Mouse (Mus musculus) MEL (cell line): ENCODE results near the gene Kxd1. TPM values are rescaled to one million over a fixed set of nuclear protein-coding genes. Genes with fewer than 3 reads are reported as not detected.

Source experiments
- DNase-seq: peaks from one replicate; pipeline ENCODE4 v3.0.0; 2011; ENCODE audit warnings: low read depth, low spot score
- H3K27ac ChIP-seq: 2 replicates; pipeline ENCODE4 v1.5.1; 2012; ENCODE audit warnings: low read depth, mild to moderate bottlenecking, control low read depth, low read length, moderate library complexity; ENCODE audit not compliant: control insufficient read depth
- H3K27me3 ChIP-seq, 2 experiments: fragments of 150-350 bp in 1 of 2; sonication (generic) in 1 of 2; 2 replicates each; pipeline ENCODE4 v1.6.1; 2012; ENCODE audit warnings: low read length in 2 of 2, mild to moderate bottlenecking in 2 of 2, improper control_type of control experiment in 1 of 2, moderate library complexity in 1 of 2; ENCODE audit not compliant: insufficient read depth in 2 of 2, control insufficient read depth in 1 of 2
- H3K36me3 ChIP-seq, 2 experiments: 2 replicates each; pipeline ENCODE4 v1.6.1; 2012 to 2014; ENCODE audit warnings: low read length in 2 of 2, improper control_type of control experiment in 1 of 2, inconsistent platforms in 1 of 2, mild to moderate bottlenecking in 1 of 2; ENCODE audit not compliant: insufficient read depth in 2 of 2, control insufficient read depth in 1 of 2
- H3K4me1 ChIP-seq, 2 experiments: fragments of 150-350 bp in 1 of 2; sonication (generic) in 1 of 2; 2 replicates each; pipeline ENCODE4 v1.6.1; 2012; ENCODE audit warnings: low read length in 2 of 2, improper control_type of control experiment in 1 of 2, mild to moderate bottlenecking in 1 of 2; ENCODE audit not compliant: insufficient read depth in 2 of 2, control insufficient read depth in 1 of 2
- H3K4me3 ChIP-seq, 2 experiments: fragments of 150-350 bp in 1 of 2; sonication (generic) in 1 of 2; 2 replicates each; pipeline ENCODE4 v1.5.1; 2012; ENCODE audit warnings: low read depth in 2 of 2, low read length in 2 of 2, mild to moderate bottlenecking in 2 of 2, moderate library complexity in 2 of 2, control low read depth in 1 of 2, improper control_type of control experiment in 1 of 2; ENCODE audit not compliant: control insufficient read depth in 1 of 2, insufficient read depth in 1 of 2
- H3K79me2 ChIP-seq: 2 replicates; pipeline ENCODE4 v1.6.1; 2012; ENCODE audit warnings: mild to moderate bottlenecking, low read length, moderate library complexity; ENCODE audit not compliant: control insufficient read depth, poor library complexity, insufficient read depth
- H3K9ac ChIP-seq: 2 replicates; pipeline ENCODE4 v1.6.1; 2012; ENCODE audit warnings: low read depth, mild to moderate bottlenecking, control low read depth, low read length, moderate library complexity; ENCODE audit not compliant: control insufficient read depth, poor library complexity, severe bottlenecking
- H3K9me3 ChIP-seq: fragments of 150-350 bp; sonication (generic); replicated peaks from 2 replicates; pipeline ENCODE4 v1.6.1; 2012; ENCODE audit warnings: mild to moderate bottlenecking, low read length, improper control_type of control experiment, moderate library complexity; ENCODE audit not compliant: insufficient read depth
- BHLHE40 ChIP-seq: IDR thresholded peaks from 2 replicates; pipeline ENCODE4 v1.6.1; 2012; ENCODE audit warnings: low read depth, mild to moderate bottlenecking, inconsistent platforms, low read length, improper control_type of control experiment, borderline replicate concordance
- CHD1 ChIP-seq: IDR thresholded peaks from 2 replicates; pipeline ENCODE4 v1.6.1; 2012; ENCODE audit warnings: low read depth, mild to moderate bottlenecking, inconsistent platforms, low read length, improper control_type of control experiment
- CTCF ChIP-seq, 3 experiments: IDR thresholded peaks in 2 of 3; conservative IDR thresholded peaks in 1 of 3; 2 replicates each; pipeline ENCODE4 v1.5.1; 2011 to 2012; ENCODE audit warnings: low read length in 3 of 3, low read depth in 2 of 3, mild to moderate bottlenecking in 2 of 3, improper control_type of control experiment in 1 of 3, inconsistent platforms in 1 of 3, mixed read lengths in 1 of 3, moderate library complexity in 1 of 3; ENCODE audit not compliant: control insufficient read depth in 1 of 3, insufficient read depth in 1 of 3, poor library complexity in 1 of 3, severe bottlenecking in 1 of 3
- EP300 ChIP-seq, 2 experiments: IDR thresholded peaks; 2 replicates each; pipeline ENCODE4 v1.6.1; 2011; ENCODE audit warnings: improper control_type of control experiment in 2 of 2, low read length in 2 of 2, low read depth in 1 of 2, mild to moderate bottlenecking in 1 of 2
- HCFC1 ChIP-seq: IDR thresholded peaks from 2 replicates; pipeline ENCODE4 v1.6.1; 2012; ENCODE audit warnings: low read depth, mild to moderate bottlenecking, inconsistent platforms, low read length, improper control_type of control experiment, moderate library complexity
- JUND ChIP-seq: IDR thresholded peaks from 2 replicates; pipeline ENCODE4 v1.6.1; 2011; ENCODE audit warnings: low read depth, mild to moderate bottlenecking, improper control_type of control experiment, low read length
- KAT2A ChIP-seq: conservative IDR thresholded peaks from 2 replicates; pipeline ENCODE4 v1.6.1; 2012; ENCODE audit warnings: low read depth, low read length, improper control_type of control experiment, inconsistent platforms
- MAFK ChIP-seq: IDR thresholded peaks from 2 replicates; pipeline ENCODE4 v1.6.1; 2011; ENCODE audit warnings: low read depth, mild to moderate bottlenecking, low read length, improper control_type of control experiment, borderline replicate concordance
- MAX ChIP-seq: IDR thresholded peaks from 2 replicates; pipeline ENCODE4 v1.6.1; 2011; ENCODE audit warnings: low read length, improper control_type of control experiment
- MEF2A ChIP-seq: IDR thresholded peaks from 2 replicates; pipeline ENCODE4 v1.6.1; 2014; ENCODE audit warnings: low read depth, mild to moderate bottlenecking, inconsistent platforms, low read length, improper control_type of control experiment; ENCODE audit not compliant: poor library complexity, insufficient replicate concordance, severe bottlenecking; ENCODE audit errors: extremely low read depth
- NELFE ChIP-seq: IDR thresholded peaks from 2 replicates; pipeline ENCODE4 v1.6.1; 2011; ENCODE audit warnings: low read depth, low read length, improper control_type of control experiment
- POLR2A ChIP-seq, 2 experiments: IDR thresholded peaks; 2 replicates each; pipeline ENCODE4 v1.6.1; 2011 to 2012; ENCODE audit warnings: low read length in 2 of 2, mild to moderate bottlenecking in 2 of 2, control low read depth in 1 of 2, improper control_type of control experiment in 1 of 2, low read depth in 1 of 2, moderate library complexity in 1 of 2; ENCODE audit not compliant: control insufficient read depth in 1 of 2, insufficient read depth in 1 of 2, poor library complexity in 1 of 2
- POLR2AphosphoS2 ChIP-seq: IDR thresholded peaks from 2 replicates; pipeline ENCODE4 v1.6.1; 2011; ENCODE audit warnings: low read length, improper control_type of control experiment
- POLR2AphosphoS5 ChIP-seq: IDR thresholded peaks from 2 replicates; pipeline ENCODE4 v1.6.1; 2012; ENCODE audit warnings: low read depth, borderline replicate concordance, mild to moderate bottlenecking, inconsistent platforms, low read length, moderate library complexity, mixed read lengths
- RAD21 ChIP-seq: IDR thresholded peaks from 2 replicates; pipeline ENCODE4 v1.6.1; 2011; ENCODE audit warnings: mild to moderate bottlenecking, low read depth, low read length, improper control_type of control experiment
- RCOR1 ChIP-seq: IDR thresholded peaks from 2 replicates; pipeline ENCODE4 v1.6.1; 2012; ENCODE audit warnings: low read depth, mild to moderate bottlenecking, inconsistent platforms, low read length, improper control_type of control experiment
- SIN3A ChIP-seq: IDR thresholded peaks from 2 replicates; pipeline ENCODE4 v1.6.1; 2012; ENCODE audit warnings: low read length, improper control_type of control experiment, inconsistent platforms
- SMC3 ChIP-seq: IDR thresholded peaks from 2 replicates; pipeline ENCODE4 v1.6.1; 2011; ENCODE audit warnings: low read depth, low read length, improper control_type of control experiment
- TAL1 ChIP-seq: IDR thresholded peaks from 2 replicates; pipeline ENCODE4 v1.6.1; 2012; ENCODE audit warnings: mild to moderate bottlenecking, inconsistent platforms, low read length, moderate library complexity, mixed read lengths
- TBP ChIP-seq: IDR thresholded peaks from 2 replicates; pipeline ENCODE4 v1.8.0; 2011; ENCODE audit warnings: low read depth, low read length, improper control_type of control experiment
- UBTF ChIP-seq: IDR thresholded peaks from 2 replicates; pipeline ENCODE4 v1.6.1; 2012; ENCODE audit warnings: low read depth, mild to moderate bottlenecking, inconsistent platforms, low read length, improper control_type of control experiment, moderate library complexity, borderline replicate concordance; ENCODE audit not compliant: insufficient read depth
- USF1 ChIP-seq: IDR thresholded peaks from 2 replicates; pipeline ENCODE4 v1.6.1; 2014; ENCODE audit warnings: low read depth, mild to moderate bottlenecking, inconsistent platforms, low read length, improper control_type of control experiment, moderate library complexity
- USF2 ChIP-seq, 2 experiments: IDR thresholded peaks; 2 replicates each; pipeline ENCODE4 v1.6.1; 2011 to 2012; ENCODE audit warnings: improper control_type of control experiment in 2 of 2, low read length in 2 of 2, borderline replicate concordance in 1 of 2, inconsistent platforms in 1 of 2, low read depth in 1 of 2, mild to moderate bottlenecking in 1 of 2; ENCODE audit not compliant: insufficient read depth in 1 of 2
- ZC3H11A ChIP-seq: IDR thresholded peaks from 2 replicates; pipeline ENCODE4 v1.6.1; 2012; ENCODE audit warnings: low read depth, mild to moderate bottlenecking, inconsistent platforms, low read length, improper control_type of control experiment
- ZMIZ1 ChIP-seq: IDR thresholded peaks from 2 replicates; pipeline ENCODE4 v1.6.1; 2012; ENCODE audit warnings: low read depth, mild to moderate bottlenecking, inconsistent platforms, low read length, improper control_type of control experiment, moderate library complexity
- ZNF384 ChIP-seq: IDR thresholded peaks from 2 replicates; pipeline ENCODE4 v1.6.1; 2012; ENCODE audit warnings: low read depth, mild to moderate bottlenecking, inconsistent platforms, low read length, improper control_type of control experiment
- polyA plus RNA-seq, 2 experiments: library from polyadenylated mRNA; stranded (reverse) in 1 of 2; unstranded in 1 of 2; fragments of >175 nt in 1 of 2; fragments of >200 nt in 1 of 2; gene quantifications; 2 replicates each; pipeline versions ENCODE4 v1.2.1 to v1.2.4; 2012; ENCODE audit warnings: low replicate concordance in 2 of 2, low read depth in 1 of 2; ENCODE audit not compliant: insufficient read length in 2 of 2, insufficient read depth in 1 of 2, missing spikeins in 1 of 2
- total RNA-seq: library from RNA; depleted of rRNA; stranded (reverse); fragments of 300-350 nt; gene quantifications from 2 replicates; pipeline ENCODE4 v1.2.3, GENCODE M21; 2012

Gene Kxd1
- total and polyA plus RNA-seq, 3 experiments: 54.4 to 77.4 TPM; not detected in 1

GRCm38 (mm10) chr8:70544200-70544687 lies 16.5 kb upstream of the Kxd1 start:
- no peaks in the 10 kb centered on the region; a peak in 1 of 4 replicates for H3K36me3 ChIP-seq
- no peak overlapping the region for H3K4me3 ChIP-seq
- DNase-seq: peak; percentile 56
- no peak overlapping the region for H3K9ac ChIP-seq
- peaks cover 0 to 10% of the 10 kb centered on the region in 2 experiments; a peak in 1 of 4 replicates for H3K4me1 ChIP-seq
- H3K79me2 ChIP-seq: peaks cover 78% of the 10 kb centered on the region
- H3K9me3 ChIP-seq: no peaks in the 10 kb centered on the region
- no peak overlapping the region for H3K27ac ChIP-seq
- no peak for TF ChIP-seq MAX
- peak; percentile 48 to 62 (median 51); a peak in 5 of 6 replicates for TF ChIP-seq CTCF (IDR thresholded peaks at IDR 0.05 in 2 of 3, conservative IDR thresholded peaks at IDR 0.05 in 1 of 3; ENCODE audit: control insufficient read depth in 1 of 3, insufficient read depth in 1 of 3, low read depth in 2 of 3, low read length in 3 of 3, poor library complexity in 1 of 3, severe bottlenecking in 1 of 3)
- TF ChIP-seq RCOR1: no peak
- no peak for TF ChIP-seq TAL1
- no peak for TF ChIP-seq MAFK
- TF ChIP-seq KAT2A: no peak
- no peak for TF ChIP-seq JUND
- TF ChIP-seq POLR2A (IDR thresholded peaks at IDR 0.05; ENCODE audit: control insufficient read depth in 1 of 2, insufficient read depth in 1 of 2, low read depth in 1 of 2, low read length in 2 of 2, poor library complexity in 1 of 2): no peak
- no peak for TF ChIP-seq CHD1
- no peak for TF ChIP-seq NELFE
- no peak for TF ChIP-seq ZMIZ1
- TF ChIP-seq EP300 (IDR thresholded peaks at IDR 0.05; ENCODE audit: low read depth in 1 of 2, low read length in 2 of 2): no peak
- TF ChIP-seq POLR2AphosphoS5: no peak
- TF ChIP-seq USF1: no peak
- 0 out of 2 replicates have a peak, but pooled peaks have one; percentile 4 for TF ChIP-seq ZC3H11A
- no peak for TF ChIP-seq UBTF
- peak; percentile 46 for TF ChIP-seq SMC3
- no peak for TF ChIP-seq HCFC1
- no peak for TF ChIP-seq BHLHE40
- peak; percentile 74 for TF ChIP-seq ZNF384
- TF ChIP-seq RAD21: peak; percentile 47
- TF ChIP-seq USF2 (IDR thresholded peaks at IDR 0.05; ENCODE audit: borderline replicate concordance in 1 of 2, insufficient read depth in 1 of 2, low read depth in 1 of 2, low read length in 2 of 2): no peak
- TF ChIP-seq SIN3A: 0 out of 2 replicates have a peak, but pooled peaks have one; percentile 18
- no peak for TF ChIP-seq TBP
- no peak for TF ChIP-seq POLR2AphosphoS2
- no peak for TF ChIP-seq MEF2A
- H3K27me3 ChIP-seq: no peaks in the 10 kb centered on the region
